Mouse (Mus musculus) midbrain, postnatal 0 days (tissue): ENCODE data around the gene Rora. TPM values are rescaled to one million over a fixed set of nuclear protein-coding genes. Genes with fewer than 3 reads are reported as not detected.

ENCODE experiments used
- ATAC-seq: fragments of 200-750 bp; cut with Nextera tagmentation; 2 replicates; pipeline ENCODE4 v1.8.0; 2017; ENCODE audit warnings: moderate number of reproducible peaks, mild to moderate bottlenecking, moderate TSS enrichment, moderate library complexity; ENCODE audit not compliant: low FRiP score
- DNase-seq: peaks from one replicate; pipeline ENCODE4 v3.0.0-alpha.2; 2015; ENCODE audit warnings: low spot score
- H3K27ac ChIP-seq: fragments of 300-500 bp; sonication (generic); 2 replicates; pipeline ENCODE4 v1.5.1; 2014; ENCODE audit warnings: low read depth, mild to moderate bottlenecking, low read length, mixed read lengths
- H3K27me3 ChIP-seq: fragments of 300-500 bp; sonication (generic); 2 replicates; pipeline ENCODE4 v1.6.1; 2014; ENCODE audit warnings: low read length, control low read depth, mixed read lengths; ENCODE audit not compliant: insufficient read depth
- H3K36me3 ChIP-seq: fragments of 300-500 bp; sonication (generic); 2 replicates; pipeline ENCODE4 v1.6.1; 2014; ENCODE audit warnings: low read length, control low read depth, mixed read lengths; ENCODE audit not compliant: insufficient read depth
- H3K4me1 ChIP-seq: fragments of 300-500 bp; sonication (generic); 2 replicates; pipeline ENCODE4 v1.6.1; 2014; ENCODE audit warnings: mild to moderate bottlenecking, control low read depth, antibody characterized with exemption, low read length, mixed read lengths; ENCODE audit not compliant: insufficient read depth
- H3K4me2 ChIP-seq: fragments of 300-500 bp; sonication (generic); 2 replicates; pipeline ENCODE4 v1.6.1; 2014; ENCODE audit warnings: low read depth, mild to moderate bottlenecking, low read length, mixed read lengths; ENCODE audit not compliant: poor library complexity, severe bottlenecking
- H3K4me3 ChIP-seq: fragments of 300-500 bp; sonication (generic); 2 replicates; pipeline ENCODE4 v1.5.1; 2014; ENCODE audit warnings: low read depth, mild to moderate bottlenecking, low read length, moderate library complexity
- H3K9ac ChIP-seq: fragments of 300-500 bp; sonication (generic); replicated peaks from 2 replicates; pipeline ENCODE4 v1.6.1; 2014; ENCODE audit warnings: mild to moderate bottlenecking, low read length, moderate library complexity, mixed read lengths; ENCODE audit not compliant: poor library complexity, severe bottlenecking
- H3K9me3 ChIP-seq: fragments of 300-500 bp; sonication (generic); 2 replicates; pipeline ENCODE4 v1.6.1; 2016; ENCODE audit warnings: low read length, control low read depth
- CTCF ChIP-seq: IDR thresholded peaks from 2 replicates; pipeline ENCODE4 v1.5.1; 2016; ENCODE audit warnings: antibody characterized with exemption, mild to moderate bottlenecking
- WGBS: fragments of 180-500 bp; shearing (Covaris S2); extraction: QIAGEN DNeasy Blood & Tissue Kit; methylation state at CpG from one replicate; pipeline ENCODE4 v1.1.7; 2014; 5-methylcytosine and 5-hydroxymethylcytosine counted together
- polyA plus RNA-seq: library from polyadenylated mRNA; unstranded; fragments of >200 nt; fragmentation: Nextera tagmentation; extraction: Ambion mirVana; gene quantifications from 2 replicates; pipeline ENCODE4 v1.2.1, GENCODE M21; 2015
- total RNA-seq: library from RNA; depleted of rRNA; stranded (reverse); fragments of >200 nt; gene quantifications from 2 replicates; pipeline ENCODE4 v1.2.3, GENCODE M21; 2014; rRNA removed

The Rora gene
- 28.2 and 30.1 TPM in 2 replicates for total RNA-seq
- 45.9 and 49.6 TPM in 2 replicates for polyA plus RNA-seq

GRCm38 (mm10) chr9:68653211-68654038, at the start of gene Rora:
TSS of gene Rora (plus strand) at chr9:68653786.
- peak within 1 kb of the TSS; percentile 91 for H3K27ac ChIP-seq
- WGBS, result under 1% methylated on average over 63 of the region's 72 CpGs
- H3K9me3 ChIP-seq, result no peaks in the 10 kb centered on the region
- peak within 1 kb of the TSS; percentile 75 for H3K4me3 ChIP-seq
- ATAC-seq (peak; percentile 87), DNase-seq (peak; percentile 90)
- H3K4me1 ChIP-seq, result no peaks in the 10 kb centered on the region
- H3K27me3 ChIP-seq, result no peaks in the 10 kb centered on the region
- peak; percentile 64 for TF ChIP-seq CTCF
- peak within 1 kb of the TSS; percentile 97 for H3K4me2 ChIP-seq
- H3K9ac ChIP-seq, result peak within 1 kb of the TSS; percentile 69
- H3K36me3 ChIP-seq, result no peaks in the 10 kb centered on the region

DNA sequence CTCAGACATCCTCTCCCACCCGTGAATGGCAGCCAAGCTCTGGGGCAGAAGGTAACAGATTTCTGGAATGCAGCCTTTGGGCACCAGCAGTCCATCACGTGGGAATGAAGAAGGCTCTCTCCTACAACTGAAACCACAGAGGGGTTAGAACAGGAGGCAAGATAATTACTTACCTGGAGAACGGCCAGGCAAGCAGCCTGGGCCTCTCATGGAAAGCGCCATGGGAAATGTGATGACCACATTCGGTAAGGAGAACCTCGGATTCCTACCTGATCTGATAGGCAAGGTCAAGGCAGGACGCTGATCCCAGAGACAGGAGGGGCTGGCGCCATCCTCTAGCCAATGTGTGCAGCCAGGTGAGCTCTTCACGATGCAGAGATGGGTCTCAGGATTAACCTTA, 39.6 kb upstream of the Rora start:
- Histone ChIP-seq H3K27me3 (no peaks in the 10 kb centered on the region), H3K9ac (no peak overlapping the region), H3K9me3 (no peaks in the 10 kb centered on the region), H3K36me3 (no peaks in the 10 kb centered on the region), H3K4me2 (no peak overlapping the region), H3K4me1 (no peaks in the 10 kb centered on the region), H3K4me3 (no peak overlapping the region), H3K27ac (no peak overlapping the region)
- no peak for ATAC-seq
- DNase-seq, result no peak
- TF ChIP-seq CTCF, result no peak
- 90% methylated on average over 9 of the region's 9 CpGs for WGBS

- ATAC-seq (no peak), DNase-seq (no peak)
- Histone ChIP-seq H3K36me3 (no peaks in the 10 kb centered on the region), H3K27ac (no peak overlapping the region), H3K4me3 (no peak overlapping the region), H3K4me2 (no peak overlapping the region), H3K9ac (no peak overlapping the region), H3K9me3 (no peaks in the 10 kb centered on the region), H3K27me3 (no peaks in the 10 kb centered on the region), H3K4me1 (no peaks in the 10 kb centered on the region)
- TF ChIP-seq CTCF, result no peak
- WGBS, result 14% methylated on average over 4 of the region's 4 CpGs
These were observed 36.5 kb upstream of the Rora start for GRCm38 (mm10) chr9:68617116-68617515.

DNA sequence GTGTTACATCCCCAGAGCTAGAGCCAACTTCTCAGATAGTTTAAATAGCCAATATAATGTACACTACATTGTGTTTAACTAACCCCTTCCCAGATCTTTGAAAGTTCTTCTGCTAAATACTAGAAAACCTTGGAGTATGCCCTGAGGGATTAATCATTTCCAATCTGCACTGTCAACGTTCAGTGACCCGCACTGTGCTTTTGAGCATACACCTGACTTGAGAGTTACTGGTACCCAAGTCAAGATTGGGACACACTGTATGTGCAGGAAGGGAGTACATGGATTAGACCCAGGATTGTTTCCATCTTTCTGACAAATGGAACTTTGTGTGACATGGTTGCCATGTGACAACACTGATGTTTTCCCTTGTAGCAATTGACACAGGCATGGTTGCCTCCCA, 33.5 kb upstream of the Rora start:
- no peak overlapping the region for H3K4me3 ChIP-seq
- no peak for TF ChIP-seq CTCF
- no peaks in the 10 kb centered on the region for H3K4me1 ChIP-seq
- no peak overlapping the region for H3K9ac ChIP-seq
- 95% methylated on average over 2 of the region's 2 CpGs for WGBS
- no peak overlapping the region for H3K4me2 ChIP-seq
- no peaks in the 10 kb centered on the region for H3K9me3 ChIP-seq
- no peak overlapping the region for H3K27ac ChIP-seq
- H3K27me3 ChIP-seq, result no peaks in the 10 kb centered on the region
- DNase-seq (no peak), ATAC-seq (no peak)
- no peaks in the 10 kb centered on the region for H3K36me3 ChIP-seq

DNA sequence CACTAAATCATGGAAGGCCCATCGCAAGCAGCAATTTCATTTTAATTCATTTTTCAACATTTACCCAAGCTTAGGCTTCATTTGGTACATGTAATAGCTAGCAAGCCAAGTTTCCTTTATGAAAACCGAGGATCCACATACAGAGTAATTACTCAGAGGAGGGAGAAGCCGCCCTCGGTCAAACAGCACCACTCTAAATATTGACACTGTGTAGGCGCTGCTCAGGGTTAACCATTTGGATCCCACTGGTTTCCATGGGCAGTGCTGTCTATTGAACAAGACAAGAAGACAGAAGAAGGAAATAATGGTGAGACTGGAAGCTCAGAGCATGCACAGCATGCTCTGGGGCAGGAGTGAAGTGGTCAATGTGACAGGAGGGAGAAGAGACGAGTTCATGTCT, 33.1 kb upstream of the Rora start:
- Histone ChIP-seq H3K27me3 (no peaks in the 10 kb centered on the region), H3K9me3 (no peaks in the 10 kb centered on the region), H3K36me3 (no peaks in the 10 kb centered on the region), H3K4me1 (no peaks in the 10 kb centered on the region), H3K4me3 (no peak overlapping the region), H3K9ac (no peak overlapping the region), H3K4me2 (no peak overlapping the region), H3K27ac (no peak overlapping the region)
- DNase-seq (no peak), ATAC-seq (no peak)
- 81% methylated on average over 6 of the region's 6 CpGs for WGBS
- TF ChIP-seq CTCF, result no peak

- no peak for ATAC-seq
- WGBS, result 79% methylated on average over 4 of the region's 4 CpGs
- H3K4me2 ChIP-seq, result no peak overlapping the region
These were observed 28.6 kb upstream of the Rora start for GRCm38 (mm10) chr9:68624981-68625380.

More at GRCm38 (mm10) chr9:68624981-68625380, 28.6 kb upstream of the Rora start:
- Histone ChIP-seq H3K4me1 (no peaks in the 10 kb centered on the region), H3K36me3 (no peaks in the 10 kb centered on the region), H3K4me3 (no peak overlapping the region), H3K9me3 (no peaks in the 10 kb centered on the region), H3K27me3 (no peaks in the 10 kb centered on the region), H3K27ac (no peak overlapping the region), H3K9ac (no peak overlapping the region)
- no peak for TF ChIP-seq CTCF
- DNase-seq, result no peak
